Mouse (Mus musculus): ENCODE measurements around the gene Slc5a10. TPM values are rescaled to one million over a fixed set of nuclear protein-coding genes. Genes with fewer than 3 reads are reported as not detected.

The Slc5a10 gene
- polyA plus RNA-seq, 1 experiment from 2014 or later = 0.08 TPM

GRCm38 (mm10) chr11:61699933-61700332 is 20.7 kb downstream of the Slc5a10 start:
- Histone ChIP-seq H3K27me3 (ENCODE audit: low read depth, poor library complexity, severe bottlenecking) (no peaks in the 10 kb centered on the region), H3K4me1 (peaks cover 3% of the 10 kb centered on the region; the same call in 1 of the 2 replicates), H3K9me3 (replicated peaks) (no peaks in the 10 kb centered on the region), H3K27ac (no peak overlapping the region), H3K36me3 (0 out of 2 replicates have a peak, but pooled peaks cover 5% of the 10 kb centered on the region), H3K4me3 (no peak overlapping the region)
- DNase-seq (ENCODE audit: low spot score) = no peak
- 86% methylated on average over 4 of the region's 4 CpGs for WGBS

GRCm38 (mm10) chr11:61699460-61699859 is 21.2 kb downstream of the Slc5a10 start:
- Histone ChIP-seq H3K27me3 (ENCODE audit: low read depth, poor library complexity, severe bottlenecking) (no peaks in the 10 kb centered on the region), H3K9me3 (replicated peaks) (no peaks in the 10 kb centered on the region), H3K36me3 (0 out of 2 replicates have a peak, but pooled peaks cover 5% of the 10 kb centered on the region), H3K27ac (no peak overlapping the region), H3K4me1 (peaks cover 3% of the 10 kb centered on the region; the same call in 1 of the 2 replicates), H3K4me3 (no peak overlapping the region)
- 85% methylated on average over 5 of the region's 5 CpGs for WGBS
- DNase-seq (ENCODE audit: low spot score) = no peak

- Histone ChIP-seq H3K4me3 (no peak overlapping the region), H3K4me1 (peaks cover 3% of the 10 kb centered on the region; the same call in 1 of the 2 replicates), H3K36me3 (0 out of 2 replicates have a peak, but pooled peaks cover 5% of the 10 kb centered on the region), H3K27me3 (ENCODE audit: low read depth, poor library complexity, severe bottlenecking) (no peaks in the 10 kb centered on the region), H3K27ac (no peak overlapping the region), H3K9me3 (replicated peaks) (no peaks in the 10 kb centered on the region)
- no peak for DNase-seq (ENCODE audit: low spot score)
Observed at GRCm38 (mm10) chr11:61698852-61699251, 21.8 kb downstream of the Slc5a10 start.

- no peak overlapping the region for H3K4me3 ChIP-seq
- no peaks in the 10 kb centered on the region for H3K4me1 ChIP-seq
- no peak overlapping the region for H3K27ac ChIP-seq
- WGBS = 89% methylated on average over 5 of the region's 5 CpGs
- no peaks in the 10 kb centered on the region for H3K27me3 ChIP-seq (ENCODE audit: low read depth, poor library complexity, severe bottlenecking)
- H3K36me3 ChIP-seq = 0 out of 2 replicates have a peak, but pooled peaks cover 4% of the 10 kb centered on the region
- DNase-seq (ENCODE audit: low spot score) = no peak
- no peaks in the 10 kb centered on the region for H3K9me3 ChIP-seq (replicated peaks)
Observed at GRCm38 (mm10) chr11:61692996-61693395, 27.6 kb downstream of the Slc5a10 start.

GRCm38 (mm10) chr11:61687595-61687994 is 33.0 kb downstream of the Slc5a10 start:
- Histone ChIP-seq H3K27ac (no peak overlapping the region), H3K4me1 (peaks cover 38% of the 10 kb centered on the region), H3K27me3 (ENCODE audit: low read depth, poor library complexity, severe bottlenecking) (peaks cover 39% of the 10 kb centered on the region), H3K4me3 (no peak overlapping the region), H3K9me3 (replicated peaks) (no peaks in the 10 kb centered on the region), H3K36me3 (no peaks in the 10 kb centered on the region)
- 41% methylated on average over 2 of the region's 2 CpGs for WGBS
- DNase-seq (ENCODE audit: low spot score) = no peak

GRCm38 (mm10) chr11:61686906-61687453 is 33.6 kb downstream of the Slc5a10 start:
- no peak overlapping the region for H3K27ac ChIP-seq
- H3K9me3 ChIP-seq (replicated peaks) = no peaks in the 10 kb centered on the region
- WGBS = 41% methylated on average over 10 of the region's 10 CpGs
- no peak overlapping the region for H3K4me3 ChIP-seq
- no peak for DNase-seq (ENCODE audit: low spot score)
- peaks cover 38% of the 10 kb centered on the region for H3K4me1 ChIP-seq
- no peaks in the 10 kb centered on the region for H3K36me3 ChIP-seq
- H3K27me3 ChIP-seq (ENCODE audit: low read depth, poor library complexity, severe bottlenecking) = peaks cover 40% of the 10 kb centered on the region

- Histone ChIP-seq H3K27ac (no peak overlapping the region), H3K4me3 (no peak overlapping the region), H3K9me3 (replicated peaks) (no peaks in the 10 kb centered on the region), H3K36me3 (no peaks in the 10 kb centered on the region), H3K4me1 (peaks cover 38% of the 10 kb centered on the region), H3K27me3 (ENCODE audit: low read depth, poor library complexity, severe bottlenecking) (peaks cover 40% of the 10 kb centered on the region)
- no peak for DNase-seq (ENCODE audit: low spot score)
- 60% methylated on average over 2 of the region's 2 CpGs for whole genome bisulfite sequencing
Observed at GRCm38 (mm10) chr11:61686141-61686540, 34.5 kb downstream of the Slc5a10 start.

GRCm38 (mm10) chr11:61685119-61685725 is 35.4 kb downstream of the Slc5a10 start:
- peak overlapping the region; percentile 76; the same call in 1 of the 2 replicates for H3K27ac ChIP-seq

GRCm38 (mm10) chr11:61683907-61684731 is 36.5 kb downstream of the Slc5a10 start, which contains the start of gene Fam83g:
TSS of gene Fam83g (plus strand) at chr11:61684091.
- Histone ChIP-seq H3K27me3 (ENCODE audit: low read depth, poor library complexity, severe bottlenecking) (peaks cover 40% of the 10 kb centered on the region), H3K4me1 (peaks cover 38% of the 10 kb centered on the region), H3K4me3 (peak within 1 kb of the TSS; percentile 59), H3K36me3 (no peaks in the 10 kb centered on the region), H3K27ac (peak within 1 kb of the TSS; percentile 76), H3K9me3 (replicated peaks) (no peaks in the 10 kb centered on the region)
- DNase-seq (ENCODE audit: low spot score) = peak; percentile 90
- WGBS = under 1% methylated on average over 76 of the region's 76 CpGs

More at GRCm38 (mm10) chr11:61685119-61685725, 35.4 kb downstream of the Slc5a10 start:
- no peaks in the 10 kb centered on the region for H3K36me3 ChIP-seq
- H3K4me3 ChIP-seq = peak overlapping the region; percentile 59
- WGBS = 73% methylated on average over 8 of the region's 8 CpGs
- no peaks in the 10 kb centered on the region for H3K9me3 ChIP-seq (replicated peaks)
- H3K27me3 ChIP-seq (ENCODE audit: low read depth, poor library complexity, severe bottlenecking) = peaks cover 40% of the 10 kb centered on the region
- DNase-seq (ENCODE audit: low spot score) = no peak
- H3K4me1 ChIP-seq = peaks cover 38% of the 10 kb centered on the region

GRCm38 (mm10) chr11:61679091-61679866 is 41.3 kb downstream of the Slc5a10 start:
- 73% methylated on average over 4 of the region's 4 CpGs for WGBS
- peaks cover 25% of the 10 kb centered on the region for H3K27me3 ChIP-seq (ENCODE audit: low read depth, poor library complexity, severe bottlenecking)
- DNase-seq (ENCODE audit: low spot score) = no peak
- H3K4me1 ChIP-seq = peaks cover 43% of the 10 kb centered on the region
- no peaks in the 10 kb centered on the region for H3K36me3 ChIP-seq
- no peak overlapping the region for H3K4me3 ChIP-seq
- H3K9me3 ChIP-seq (replicated peaks) = no peaks in the 10 kb centered on the region
- H3K27ac ChIP-seq = 0 out of 2 replicates have a peak overlapping the region, but pooled peaks have one; percentile 5

- Histone ChIP-seq H3K36me3 (no peaks in the 10 kb centered on the region), H3K27me3 (ENCODE audit: low read depth, poor library complexity, severe bottlenecking) (peaks cover 22% of the 10 kb centered on the region)
- 90% methylated on average over 4 of the region's 4 CpGs for WGBS
Observed at GRCm38 (mm10) chr11:61677709-61678108, 42.9 kb downstream of the Slc5a10 start.

GRCm38 (mm10) chr11:61676216-61676854 is 44.3 kb downstream of the Slc5a10 start:
- 26% methylated on average over 7 of the region's 7 CpGs for WGBS
- H3K27ac ChIP-seq = peak overlapping the region; percentile 79
- H3K27me3 ChIP-seq (ENCODE audit: low read depth, poor library complexity, severe bottlenecking) = peaks cover 31% of the 10 kb centered on the region
- no peaks in the 10 kb centered on the region for H3K36me3 ChIP-seq
- no peaks in the 10 kb centered on the region for H3K9me3 ChIP-seq (replicated peaks)
- peaks cover 54% of the 10 kb centered on the region for H3K4me1 ChIP-seq
- no peak overlapping the region for H3K4me3 ChIP-seq
- peak; percentile 75 for DNase-seq (ENCODE audit: low spot score)

More at GRCm38 (mm10) chr11:61677709-61678108, 42.9 kb downstream of the Slc5a10 start:
- Histone ChIP-seq H3K4me3 (no peak overlapping the region), H3K27ac (no peak overlapping the region), H3K4me1 (peaks cover 45% of the 10 kb centered on the region), H3K9me3 (replicated peaks) (no peaks in the 10 kb centered on the region)
- no peak for DNase-seq (ENCODE audit: low spot score)
